Mouse (Mus musculus) CD4-positive naive resting alpha-beta T cell, adult 76 days (primary cell): Measurements from ENCODE around the gene Atrip. TPM values are rescaled to one million over a fixed set of nuclear protein-coding genes. Genes with fewer than 3 reads are reported as not detected.

Source experiments
- total RNA-seq: library from RNA; stranded (reverse); gene quantifications from one replicate; pipeline ENCODE4 v1.2.4, GENCODE M21; 2023

Gene Atrip
- total RNA-seq: 30.3 TPM

GRCm38 (mm10) chr9:109073661-109074573 is at the start of gene Atrip:
Gene Atrip, minus strand, starts transcription at chr9:109074124.

GRCm38 (mm10) chr9:109095137-109095982 is 21.4 kb upstream of the Atrip start, which contains the start of gene Plxnb1:
Gene Plxnb1, plus strand, starts transcription at chr9:109095389.

GRCm38 (mm10) chr9:109082124-109082800 is 8.3 kb upstream of the Atrip start, which contains the start of the genes Ccdc51 and Tma7:
Gene Ccdc51, plus strand, starts transcription at chr9:109082493.
Gene Tma7, minus strand, starts transcription at chr9:109082587.

GRCm38 (mm10) chr9:109059136-109059903 is 14.6 kb downstream of the Atrip start, which contains the start of gene Trex1:
Gene Trex1, minus strand, starts transcription at chr9:109059734.

GRCm38 (mm10) chr9:109038086-109038895 is 35.6 kb downstream of the Atrip start, which contains the start of gene Shisa5:
Gene Shisa5, plus strand, starts transcription at chr9:109038565.

Other genes with a start within 250 kb of the Atrip start
- 0.26 TPM for gene Celsr3, start 247.8 kb downstream of the Atrip start, total RNA-seq
- 11.7 TPM for gene Slc26a6, start 220.8 kb downstream of the Atrip start, total RNA-seq
- gene Tmem89, start 159.5 kb downstream of the Atrip start, total RNA-seq: not detected
- gene Uqcrc1, start 137.5 kb downstream of the Atrip start, total RNA-seq: 182 TPM
- 5.4 TPM for gene Col7a1, start 120.5 kb downstream of the Atrip start, total RNA-seq
- not detected for gene Ucn2, start 88.1 kb downstream of the Atrip start, total RNA-seq
- gene Pfkfb4, start 82.3 kb downstream of the Atrip start, total RNA-seq: 13.6 TPM
- gene Shisa5, start 35.6 kb downstream of the Atrip start, total RNA-seq: 2,542 TPM
- gene Trex1, start 14.4 kb downstream of the Atrip start, total RNA-seq: 17.6 TPM
- gene Ccdc51, start 8.4 kb upstream of the Atrip start, total RNA-seq: 5.5 TPM
- gene Tma7, start 8.5 kb upstream of the Atrip start, total RNA-seq: 299 TPM
- gene Plxnb1, start 21.3 kb upstream of the Atrip start, total RNA-seq: 2.9 TPM
- gene Fbxw21, start 87.9 kb upstream of the Atrip start, total RNA-seq: not detected
- gene Fbxw13, start 121.9 kb upstream of the Atrip start, total RNA-seq: not detected
- gene Fbxw20, start 160.6 kb upstream of the Atrip start, total RNA-seq: not detected
- not detected for gene Fbxw14, start 213.6 kb upstream of the Atrip start, total RNA-seq